Mouse (Mus musculus) stomach, embryonic 16.5 days (tissue): Measurements from ENCODE around the gene Gm2115. TPM values are rescaled to one million over a fixed set of nuclear protein-coding genes. Genes with fewer than 3 reads are reported as not detected.

ENCODE experiments used
- ATAC-seq: fragments of 200-750 bp; cut with Nextera tagmentation; 2 replicates; pipeline ENCODE4 v1.8.0; 2017; ENCODE audit warnings: moderate number of reproducible peaks, moderate TSS enrichment; ENCODE audit not compliant: insufficient read depth, low FRiP score
- H3K27ac ChIP-seq: fragments of 300-500 bp; sonication (generic); 2 replicates; pipeline ENCODE4 v1.5.1; 2014; ENCODE audit warnings: low read length
- H3K27me3 ChIP-seq: fragments of 300-500 bp; sonication (generic); 2 replicates; pipeline ENCODE4 v1.6.1; 2014; ENCODE audit warnings: low read length, control low read depth, mixed read lengths; ENCODE audit not compliant: control insufficient read depth, insufficient read depth
- H3K36me3 ChIP-seq: fragments of 300-500 bp; sonication (generic); 2 replicates; pipeline ENCODE4 v1.6.1; 2014; ENCODE audit warnings: low read length; ENCODE audit not compliant: control insufficient read depth, insufficient read depth
- H3K4me1 ChIP-seq: fragments of 300-500 bp; sonication (generic); 2 replicates; pipeline ENCODE4 v1.6.1; 2014; ENCODE audit warnings: low read length, control low read depth, mixed read lengths; ENCODE audit not compliant: control insufficient read depth, insufficient read depth
- H3K4me2 ChIP-seq: fragments of 300-500 bp; sonication (generic); 2 replicates; pipeline ENCODE4 v1.6.1; 2014; ENCODE audit warnings: low read depth, low read length, mixed read lengths
- H3K4me3 ChIP-seq: fragments of 300-500 bp; sonication (generic); replicated peaks from 2 replicates; pipeline ENCODE4 v1.5.1; 2014; ENCODE audit warnings: mild to moderate bottlenecking, low read length
- H3K9ac ChIP-seq: fragments of 300-500 bp; sonication (generic); 2 replicates; pipeline ENCODE4 v1.6.1; 2014; ENCODE audit warnings: low read length
- H3K9me3 ChIP-seq: fragments of 300-500 bp; sonication (generic); replicated peaks from 2 replicates; pipeline ENCODE4 v1.6.1; 2016; ENCODE audit warnings: low read length, control low read depth; ENCODE audit not compliant: control insufficient read depth
- WGBS: fragments of 180-500 bp; shearing (Covaris S2); extraction: QIAGEN DNeasy Blood & Tissue Kit; methylation state at CpG from one replicate; pipeline ENCODE4 v1.1.7; 2014; 5-methylcytosine and 5-hydroxymethylcytosine counted together
- polyA plus RNA-seq: library from polyadenylated mRNA; unstranded; fragments of >200 nt; fragmentation: Nextera tagmentation; extraction: Ambion mirVana; gene quantifications from 2 replicates; pipeline ENCODE4 v1.2.1, GENCODE M21; 2015

Gene Gm2115
- polyA plus RNA-seq, 1 experiment from 2014 or later, result 3.3 TPM

GRCm38 (mm10) chr7:84611609-84612008, 82.9 kb downstream of the Gm2115 start:
- no peak overlapping the region for H3K4me2 ChIP-seq
- H3K4me1 ChIP-seq, result no peaks in the 10 kb centered on the region
- no peak overlapping the region for H3K27ac ChIP-seq
- no peaks in the 10 kb centered on the region for H3K9me3 ChIP-seq
- no peak overlapping the region for H3K9ac ChIP-seq
- WGBS, result 86% methylated on average over 1 of the region's 1 CpGs
- H3K27me3 ChIP-seq, result no peaks in the 10 kb centered on the region
- no peak overlapping the region for H3K4me3 ChIP-seq
- ATAC-seq, result no peak
- no peaks in the 10 kb centered on the region for H3K36me3 ChIP-seq

GRCm38 (mm10) chr7:84612445-84612844, 83.7 kb downstream of the Gm2115 start:
- no peak for ATAC-seq
- no peak overlapping the region for H3K4me3 ChIP-seq
- 66% methylated on average over 4 of the region's 4 CpGs for WGBS
- H3K4me1 ChIP-seq, result no peaks in the 10 kb centered on the region
- H3K9ac ChIP-seq, result no peak overlapping the region
- no peaks in the 10 kb centered on the region for H3K9me3 ChIP-seq
- no peaks in the 10 kb centered on the region for H3K36me3 ChIP-seq
- no peaks in the 10 kb centered on the region for H3K27me3 ChIP-seq
- no peak overlapping the region for H3K27ac ChIP-seq
- H3K4me2 ChIP-seq, result no peak overlapping the region

GRCm38 (mm10) chr7:84618951-84619350, 90.2 kb downstream of the Gm2115 start:
- H3K9me3 ChIP-seq, result no peaks in the 10 kb centered on the region
- 93% methylated on average over 2 of the region's 2 CpGs for WGBS
- no peak overlapping the region for H3K4me3 ChIP-seq
- no peaks in the 10 kb centered on the region for H3K4me1 ChIP-seq
- no peak overlapping the region for H3K9ac ChIP-seq
- ATAC-seq, result no peak
- no peaks in the 10 kb centered on the region for H3K27me3 ChIP-seq
- peaks cover 8% of the 10 kb centered on the region; the same call in 1 of the 2 replicates for H3K36me3 ChIP-seq
- H3K27ac ChIP-seq, result no peak overlapping the region
- H3K4me2 ChIP-seq, result no peak overlapping the region

GRCm38 (mm10) chr7:84620956-84621355, 92.2 kb downstream of the Gm2115 start:
- Histone ChIP-seq H3K36me3 (peaks cover 17% of the 10 kb centered on the region), H3K9ac (no peak overlapping the region), H3K4me1 (no peaks in the 10 kb centered on the region), H3K27me3 (no peaks in the 10 kb centered on the region), H3K27ac (no peak overlapping the region), H3K9me3 (no peaks in the 10 kb centered on the region), H3K4me2 (no peak overlapping the region), H3K4me3 (no peak overlapping the region)
- ATAC-seq, result no peak
- 88% methylated on average over 3 of the region's 3 CpGs for WGBS

- WGBS, result 93% methylated on average over 4 of the region's 4 CpGs
- H3K9me3 ChIP-seq, result no peaks in the 10 kb centered on the region
Observed at GRCm38 (mm10) chr7:84623718-84624117, 95.0 kb downstream of the Gm2115 start.

GRCm38 (mm10) chr7:84631878-84632277, 103.1 kb downstream of the Gm2115 start:
- no peaks in the 10 kb centered on the region for H3K4me1 ChIP-seq
- H3K27me3 ChIP-seq, result no peaks in the 10 kb centered on the region
- H3K36me3 ChIP-seq, result 0 out of 2 replicates have a peak, but pooled peaks cover 9% of the 10 kb centered on the region
- H3K4me3 ChIP-seq, result no peak overlapping the region
- H3K9me3 ChIP-seq, result no peaks in the 10 kb centered on the region
- no peak for ATAC-seq
- 88% methylated on average over 3 of the region's 3 CpGs for WGBS
- no peak overlapping the region for H3K27ac ChIP-seq
- H3K4me2 ChIP-seq, result no peak overlapping the region
- H3K9ac ChIP-seq, result no peak overlapping the region

More at GRCm38 (mm10) chr7:84623718-84624117, 95.0 kb downstream of the Gm2115 start:
- Histone ChIP-seq H3K27ac (no peak overlapping the region), H3K36me3 (peaks cover 17% of the 10 kb centered on the region), H3K4me3 (no peak overlapping the region), H3K4me1 (no peaks in the 10 kb centered on the region), H3K4me2 (no peak overlapping the region), H3K9ac (no peak overlapping the region), H3K27me3 (no peaks in the 10 kb centered on the region)
- no peak for ATAC-seq

Other genes with a start within 250 kb of the Gm2115 start
- 2.9 and 3.0 TPM in 2 replicates for gene Arnt2, start 118.8 kb upstream of the Gm2115 start, polyA plus RNA-seq
- 15.0 TPM in 2 replicates for gene Fah, start 77.8 kb downstream of the Gm2115 start, polyA plus RNA-seq
- 179 and 180 TPM in 2 replicates for gene Zfand6, start 161.0 kb downstream of the Gm2115 start, polyA plus RNA-seq